Mouse (Mus musculus) effector memory CD4-positive, alpha-beta T cell, adult 5 months (primary cell): Measurements from ENCODE around the gene Cdk5rap2. TPM values are rescaled to one million over a fixed set of nuclear protein-coding genes. Genes with fewer than 3 reads are reported as not detected.

Experiments used
- polyA plus RNA-seq: library from polyadenylated mRNA; unstranded; fragments of 100-300 nt; shearing (Covaris generic); gene quantifications from one replicate; pipeline ENCODE4 v1.2.1, GENCODE M21; 2017

The Cdk5rap2 gene
- polyA plus RNA-seq = 18.7 TPM

DNA sequence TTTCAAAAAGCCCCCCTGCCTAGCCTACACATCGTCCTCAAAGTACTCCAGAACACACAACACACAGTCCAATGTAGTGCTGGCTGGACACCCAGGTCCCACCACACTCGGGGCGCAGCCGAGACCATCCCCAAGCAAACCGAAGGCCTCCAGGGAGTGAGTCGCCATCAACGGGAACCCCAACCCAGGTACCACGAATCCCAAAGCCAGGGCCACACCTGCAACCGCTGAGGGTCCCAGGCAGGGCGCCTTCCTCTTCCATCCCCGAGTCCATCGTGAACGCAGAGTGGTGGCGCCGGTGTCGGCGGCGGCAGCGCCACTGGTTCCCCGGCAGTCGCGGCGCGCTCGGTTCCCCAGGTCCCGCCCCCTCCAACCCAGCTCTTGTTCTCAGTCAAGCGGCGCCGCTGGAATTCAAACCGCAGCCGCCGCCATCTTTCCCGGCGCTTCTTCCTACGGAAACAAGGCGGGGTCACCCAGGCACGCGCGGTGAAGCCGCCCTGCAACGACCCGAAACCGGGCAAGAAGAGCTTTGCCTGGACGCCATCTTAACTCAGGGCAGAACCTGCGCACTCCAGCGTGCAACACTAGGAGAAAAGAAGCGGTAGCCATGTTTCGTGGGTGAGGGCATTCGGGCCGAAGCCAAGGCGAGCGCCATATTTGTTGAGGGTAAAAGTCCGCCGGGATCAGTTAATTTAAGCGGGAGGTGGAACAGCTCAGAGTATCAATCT lies at the start of gene Cdk5rap2:
Gene Cdk5rap2, minus strand, starts transcription at position 450 of the 728 bp plus-strand sequence.

Other genes starting within 250 kb of the Cdk5rap2 start
- 3.0 TPM for gene Megf9, start 124.6 kb upstream of the Cdk5rap2 start, polyA plus RNA-seq